Mouse (Mus musculus): ENCODE results near the gene Emilin2.

Emilin2 gene

GRCm38 (mm10) chr17:71233210-71233609, 78.6 kb downstream of the Emilin2 start:
- DNase-seq (ENCODE audit: low spot score): no peak

- no peak for DNase-seq (ENCODE audit: low spot score)
Observed at GRCm38 (mm10) chr17:71231998-71232397, 79.8 kb downstream of the Emilin2 start.

GRCm38 (mm10) chr17:71230108-71230709, 81.6 kb downstream of the Emilin2 start:
- DNase-seq (ENCODE audit: low spot score): no peak

- no peak for DNase-seq (ENCODE audit: low spot score)
Observed at GRCm38 (mm10) chr17:71228651-71229050, 83.1 kb downstream of the Emilin2 start.

GRCm38 (mm10) chr17:71227128-71227895, 84.5 kb downstream of the Emilin2 start:
- no peak for DNase-seq (ENCODE audit: low spot score)

GRCm38 (mm10) chr17:71225091-71225490, 86.7 kb downstream of the Emilin2 start:
- no peak for DNase-seq (ENCODE audit: low spot score)

GRCm38 (mm10) chr17:71224521-71224920, 87.3 kb downstream of the Emilin2 start:
- no peak for DNase-seq (ENCODE audit: low spot score)

GRCm38 (mm10) chr17:71223676-71224075, 88.1 kb downstream of the Emilin2 start:
- no peak for DNase-seq (ENCODE audit: low spot score)

- no peak for DNase-seq (ENCODE audit: low spot score)
Observed at GRCm38 (mm10) chr17:71221383-71221782, 90.4 kb downstream of the Emilin2 start.

- DNase-seq (ENCODE audit: low spot score): no peak
Observed at GRCm38 (mm10) chr17:71217111-71217685, 94.6 kb downstream of the Emilin2 start.

- DNase-seq (ENCODE audit: low spot score): no peak
Observed at GRCm38 (mm10) chr17:71216263-71216662, 95.5 kb downstream of the Emilin2 start.

GRCm38 (mm10) chr17:71215241-71215839, 96.4 kb downstream of the Emilin2 start:
- no peak for DNase-seq (ENCODE audit: low spot score)

GRCm38 (mm10) chr17:71214514-71215240, 97.1 kb downstream of the Emilin2 start:
- no peak for DNase-seq (ENCODE audit: low spot score)

- no peak for DNase-seq (ENCODE audit: low spot score)
Observed at GRCm38 (mm10) chr17:71213666-71214065, 98.1 kb downstream of the Emilin2 start.

- no peak for DNase-seq (ENCODE audit: low spot score)
Observed at GRCm38 (mm10) chr17:71211962-71212646, 99.7 kb downstream of the Emilin2 start.

- DNase-seq (ENCODE audit: low spot score): no peak
Observed at GRCm38 (mm10) chr17:71209936-71210335, 101.8 kb downstream of the Emilin2 start.

GRCm38 (mm10) chr17:71208921-71209320, 102.9 kb downstream of the Emilin2 start:
- DNase-seq (ENCODE audit: low spot score): no peak

GRCm38 (mm10) chr17:71208376-71208775, 103.4 kb downstream of the Emilin2 start:
- no peak for DNase-seq (ENCODE audit: low spot score)

- no peak for DNase-seq (ENCODE audit: low spot score)
Observed at GRCm38 (mm10) chr17:71207268-71207667, 104.5 kb downstream of the Emilin2 start.

GRCm38 (mm10) chr17:71206136-71206893, 105.5 kb downstream of the Emilin2 start:
- DNase-seq (ENCODE audit: low spot score): no peak

- DNase-seq (ENCODE audit: low spot score): no peak
Observed at GRCm38 (mm10) chr17:71204809-71205091, 107.0 kb downstream of the Emilin2 start.
